ENCODE assay signal across 11 mouse cellular contexts in the genomic region with DNA sequence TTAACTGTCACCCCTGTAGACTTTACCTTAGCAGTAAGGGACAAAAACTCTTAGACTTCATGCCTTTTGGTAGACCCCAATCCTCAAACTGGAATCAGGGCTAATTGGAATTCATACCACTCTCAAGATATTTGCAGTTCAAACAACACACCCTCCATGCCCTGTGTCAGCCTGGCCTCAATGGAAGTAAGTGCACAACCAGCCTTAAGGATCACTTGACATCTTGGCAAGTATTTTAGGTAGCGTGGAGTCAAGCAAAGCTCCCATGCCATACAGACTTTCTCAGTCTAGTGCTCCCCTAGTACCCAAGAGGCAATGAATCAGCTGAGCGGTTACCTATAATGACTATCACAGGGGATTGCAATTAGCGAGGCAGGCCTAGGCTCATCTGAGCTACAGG. TPM values are rescaled to one million over a fixed set of nuclear protein-coding genes. Genes with fewer than 3 reads are reported as not detected.
DNase-seq lines count a peak whose midpoint lies in the region; ATAC-seq lines count a peak whose summit lies in the region.
"Had no signal": no experiment of that assay in that cellular context is flagged by ENCODE, and none has a peak within 500 bp of the region (broad histone marks: within the 10 kb centered on the region; RNA-seq: fewer than 3 reads in every experiment).

No protein-coding gene starts in this region.

- no peak overlapping the region for H3K27ac ChIP-seq in hindbrain, embryonic 12.5 days
- H3K27ac ChIP-seq in hindbrain, embryonic 11.5 days (ENCODE audit: low read depth, low read length), result no peak overlapping the region
- H3K27ac ChIP-seq in midbrain, embryonic 11.5 days (ENCODE audit: low read depth, low read length), result no peak overlapping the region
- no peak overlapping the region for H3K27ac ChIP-seq in midbrain, embryonic 15.5 days
- H3K27ac ChIP-seq in limb, embryonic 15.5 days, result 0 out of 2 replicates have a peak overlapping the region, but pooled peaks have one; percentile 17
- H3K27ac ChIP-seq in neural tube, embryonic 13.5 days (replicated peaks), result 0 out of 2 replicates have a peak overlapping the region, but pooled peaks have one; percentile 33
- H3K27ac ChIP-seq: heart, adult 2 months had no signal

- no peaks in the 10 kb centered on the region for H3K27me3 ChIP-seq in hindbrain, embryonic 12.5 days
- H3K27me3 ChIP-seq in hindbrain, embryonic 11.5 days (ENCODE audit: control insufficient read depth, insufficient read depth, low read length), result no peaks in the 10 kb centered on the region
- no peaks in the 10 kb centered on the region for H3K27me3 ChIP-seq in midbrain, embryonic 11.5 days (ENCODE audit: control insufficient read depth, insufficient read depth, low read length)
- H3K27me3 ChIP-seq in midbrain, embryonic 15.5 days (replicated peaks), result no peaks in the 10 kb centered on the region
- H3K27me3 ChIP-seq in limb, embryonic 15.5 days, result no peaks in the 10 kb centered on the region
- no peaks in the 10 kb centered on the region for H3K27me3 ChIP-seq in neural tube, embryonic 13.5 days

- H3K4me2 ChIP-seq in hindbrain, embryonic 12.5 days (replicated peaks), result peak overlapping the region; percentile 13; the same call in 1 of the 2 replicates
- no peak overlapping the region for H3K4me2 ChIP-seq in hindbrain, embryonic 11.5 days (replicated peaks; ENCODE audit: low read depth, low read length)
- no peak overlapping the region for H3K4me2 ChIP-seq in midbrain, embryonic 11.5 days
- no peak overlapping the region for H3K4me2 ChIP-seq in midbrain, embryonic 15.5 days
- H3K4me2 ChIP-seq in limb, embryonic 15.5 days, result no peak overlapping the region
- peak overlapping the region; percentile 5; the same call in 1 of the 2 replicates for H3K4me2 ChIP-seq in neural tube, embryonic 13.5 days

- H3K9ac ChIP-seq in hindbrain, embryonic 12.5 days, result peak overlapping the region; percentile 18; the same call in 1 of the 2 replicates
- no peak overlapping the region for H3K9ac ChIP-seq in hindbrain, embryonic 11.5 days (ENCODE audit: low read depth, low read length)
- H3K9ac ChIP-seq in midbrain, embryonic 11.5 days (ENCODE audit: low read length), result no peak overlapping the region
- no peak overlapping the region for H3K9ac ChIP-seq in midbrain, embryonic 15.5 days
- no peak overlapping the region for H3K9ac ChIP-seq in limb, embryonic 15.5 days
- no peak overlapping the region for H3K9ac ChIP-seq in neural tube, embryonic 13.5 days

- WGBS in hindbrain, embryonic 12.5 days, result 85% methylated on average over 3 of the region's 3 CpGs
- 92% methylated on average over 3 of the region's 3 CpGs for WGBS in hindbrain, embryonic 11.5 days
- WGBS in midbrain, embryonic 11.5 days, result 81% methylated on average over 3 of the region's 3 CpGs
- 75% methylated on average over 3 of the region's 3 CpGs for WGBS in midbrain, embryonic 15.5 days
- WGBS in limb, embryonic 15.5 days, result 76% methylated on average over 3 of the region's 3 CpGs
- WGBS in neural tube, embryonic 13.5 days, result 70% methylated on average over 3 of the region's 3 CpGs

- H3K36me3 ChIP-seq in hindbrain, embryonic 12.5 days, result peaks cover 8% of the 10 kb centered on the region; the same call in 1 of the 2 replicates
- H3K36me3 ChIP-seq in hindbrain, embryonic 11.5 days (ENCODE audit: control insufficient read depth, insufficient read depth, low read length), result no peaks in the 10 kb centered on the region
- H3K36me3 ChIP-seq in midbrain, embryonic 11.5 days (ENCODE audit: control insufficient read depth, insufficient read depth, low read length), result peaks cover 2% of the 10 kb centered on the region
- H3K36me3 ChIP-seq in midbrain, embryonic 15.5 days (replicated peaks), result peaks cover 5% of the 10 kb centered on the region; the same call in 1 of the 2 replicates
- H3K36me3 ChIP-seq in limb, embryonic 15.5 days, result peaks cover 10% of the 10 kb centered on the region
- peaks cover 11% of the 10 kb centered on the region for H3K36me3 ChIP-seq in neural tube, embryonic 13.5 days

- H3K4me3 ChIP-seq in hindbrain, embryonic 12.5 days, result no peak overlapping the region
- no peak overlapping the region for H3K4me3 ChIP-seq in hindbrain, embryonic 11.5 days (ENCODE audit: low read depth, low read length)
- no peak overlapping the region for H3K4me3 ChIP-seq in midbrain, embryonic 11.5 days (ENCODE audit: low read depth, low read length)
- no peak overlapping the region for H3K4me3 ChIP-seq in midbrain, embryonic 15.5 days
- H3K4me3 ChIP-seq in limb, embryonic 15.5 days, result no peak overlapping the region
- H3K4me3 ChIP-seq in neural tube, embryonic 13.5 days, result no peak overlapping the region
- H3K4me3 ChIP-seq: heart, adult 2 months had no signal

- no peak for DNase-seq in hindbrain, embryonic 11.5 days (ENCODE audit: low spot score)
- DNase-seq in midbrain, embryonic 11.5 days (ENCODE audit: low spot score, missing footprints), result peak; percentile 86
- DNase-seq: heart, adult 2 months; kidney, postnatal 4 days had no signal

- no peaks in the 10 kb centered on the region for H3K9me3 ChIP-seq in hindbrain, embryonic 12.5 days (replicated peaks)
- no peaks in the 10 kb centered on the region for H3K9me3 ChIP-seq in hindbrain, embryonic 11.5 days (ENCODE audit: control insufficient read depth, low read length)
- H3K9me3 ChIP-seq in midbrain, embryonic 11.5 days (ENCODE audit: control insufficient read depth, low read length), result no peaks in the 10 kb centered on the region
- no peaks in the 10 kb centered on the region for H3K9me3 ChIP-seq in midbrain, embryonic 15.5 days
- H3K9me3 ChIP-seq in limb, embryonic 15.5 days, result no peaks in the 10 kb centered on the region
- no peaks in the 10 kb centered on the region for H3K9me3 ChIP-seq in neural tube, embryonic 13.5 days

- H3K4me1 ChIP-seq in hindbrain, embryonic 12.5 days, result peaks cover 21% of the 10 kb centered on the region
- H3K4me1 ChIP-seq in hindbrain, embryonic 11.5 days (replicated peaks; ENCODE audit: control insufficient read depth, insufficient read depth, low read length), result peaks cover 7% of the 10 kb centered on the region
- peaks cover 14% of the 10 kb centered on the region for H3K4me1 ChIP-seq in midbrain, embryonic 11.5 days (ENCODE audit: control insufficient read depth, insufficient read depth, low read length)
- H3K4me1 ChIP-seq in midbrain, embryonic 15.5 days, result peaks cover 34% of the 10 kb centered on the region
- peaks cover 22% of the 10 kb centered on the region for H3K4me1 ChIP-seq in limb, embryonic 15.5 days
- H3K4me1 ChIP-seq in neural tube, embryonic 13.5 days (replicated peaks), result peaks cover 33% of the 10 kb centered on the region

- ATAC-seq in hindbrain, embryonic 12.5 days (ENCODE audit: low FRiP score), result no peak
- ATAC-seq in hindbrain, embryonic 11.5 days (ENCODE audit: low FRiP score), result no peak
- ATAC-seq in midbrain, embryonic 11.5 days (ENCODE audit: low FRiP score), result no peak
- ATAC-seq in midbrain, embryonic 15.5 days (replicated peaks), result no peak
- no peak for ATAC-seq in limb, embryonic 15.5 days (ENCODE audit: insufficient number of reproducible peaks, low FRiP score, low TSS enrichment, low read depth)
- no peak for ATAC-seq in neural tube, embryonic 13.5 days (ENCODE audit: low read depth)
- ATAC-seq in cerebellum, adult (ENCODE audit: insufficient number of reproducible peaks, low FRiP score, low TSS enrichment), result no peak
- ATAC-seq: activated CD4-positive, CD25-positive, alpha-beta regulatory T cell, adult 4 months had no signal

RNA-seq across cellular contexts. Expression of a gene that starts 3.4 kb away (rescaled TPM):
- polyA plus RNA-seq in hindbrain, embryonic 12.5 days (2016; fragmentation: Nextera tagmentation; extraction: Ambion mirVana), result 1,219 and 1,243 TPM in 2 replicates
- polyA plus RNA-seq in hindbrain, embryonic 11.5 days (2014; fragmentation: Nextera tagmentation; extraction: Ambion mirVana), result 1,792 and 1,905 TPM in 2 replicates
- 2,214 and 2,255 TPM in 2 replicates for polyA plus RNA-seq in midbrain, embryonic 11.5 days (2014; fragmentation: Nextera tagmentation; extraction: Ambion mirVana)
- polyA plus RNA-seq in midbrain, embryonic 15.5 days (2015; fragmentation: Nextera tagmentation; extraction: Ambion mirVana), result 1,136 and 1,188 TPM in 2 replicates
- 1,374 and 1,490 TPM in 2 replicates for polyA plus RNA-seq in limb, embryonic 15.5 days (2015; fragmentation: Nextera tagmentation; extraction: Ambion mirVana)
- 1,062 and 1,121 TPM in 2 replicates for polyA plus RNA-seq in neural tube, embryonic 13.5 days (2015; fragmentation: Nextera tagmentation; extraction: Ambion mirVana)

RNA-seq across cellular contexts. Expression of a gene that starts 13.0 kb away (rescaled TPM):
- 38.4 and 39.2 TPM in 2 replicates for polyA plus RNA-seq in hindbrain, embryonic 12.5 days (2016; fragmentation: Nextera tagmentation; extraction: Ambion mirVana)
- 9.4 and 13.4 TPM in 2 replicates for polyA plus RNA-seq in hindbrain, embryonic 11.5 days (2014; fragmentation: Nextera tagmentation; extraction: Ambion mirVana)
- 7.5 and 9.8 TPM in 2 replicates for polyA plus RNA-seq in midbrain, embryonic 11.5 days (2014; fragmentation: Nextera tagmentation; extraction: Ambion mirVana)
- polyA plus RNA-seq in midbrain, embryonic 15.5 days (2015; fragmentation: Nextera tagmentation; extraction: Ambion mirVana), result 35.5 and 38.3 TPM in 2 replicates
- 19.7 and 21.8 TPM in 2 replicates for polyA plus RNA-seq in limb, embryonic 15.5 days (2015; fragmentation: Nextera tagmentation; extraction: Ambion mirVana)
- polyA plus RNA-seq in neural tube, embryonic 13.5 days (2015; fragmentation: Nextera tagmentation; extraction: Ambion mirVana), result 34.9 and 39.0 TPM in 2 replicates

RNA-seq across cellular contexts. Expression of a gene that starts 22.4 kb away (rescaled TPM):
- not detected in 2 replicates for polyA plus RNA-seq in hindbrain, embryonic 12.5 days (2016; fragmentation: Nextera tagmentation; extraction: Ambion mirVana)
- polyA plus RNA-seq in hindbrain, embryonic 11.5 days (2014; fragmentation: Nextera tagmentation; extraction: Ambion mirVana), result not detected in 2 replicates
- not detected in 2 replicates for polyA plus RNA-seq in midbrain, embryonic 11.5 days (2014; fragmentation: Nextera tagmentation; extraction: Ambion mirVana)
- not detected in 2 replicates for polyA plus RNA-seq in midbrain, embryonic 15.5 days (2015; fragmentation: Nextera tagmentation; extraction: Ambion mirVana)
- not detected in 2 replicates for polyA plus RNA-seq in limb, embryonic 15.5 days (2015; fragmentation: Nextera tagmentation; extraction: Ambion mirVana)
- not detected in 2 replicates for polyA plus RNA-seq in neural tube, embryonic 13.5 days (2015; fragmentation: Nextera tagmentation; extraction: Ambion mirVana)
- polyA plus RNA-seq: activated CD4-positive, CD25-positive, alpha-beta regulatory T cell, adult 4 months; intestine, embryonic 14.5 days had no signal

RNA-seq across cellular contexts. Expression of a gene that starts 22.5 kb away (rescaled TPM):
- 9,547 and 9,692 TPM in 2 replicates for polyA plus RNA-seq in hindbrain, embryonic 12.5 days (2016; fragmentation: Nextera tagmentation; extraction: Ambion mirVana)
- 8,897 and 9,833 TPM in 2 replicates for polyA plus RNA-seq in hindbrain, embryonic 11.5 days (2014; fragmentation: Nextera tagmentation; extraction: Ambion mirVana)
- 7,669 and 8,043 TPM in 2 replicates for polyA plus RNA-seq in midbrain, embryonic 11.5 days (2014; fragmentation: Nextera tagmentation; extraction: Ambion mirVana)
- polyA plus RNA-seq in midbrain, embryonic 15.5 days (2015; fragmentation: Nextera tagmentation; extraction: Ambion mirVana), result 17,671 and 17,732 TPM in 2 replicates
- 1,206 and 1,410 TPM in 2 replicates for polyA plus RNA-seq in limb, embryonic 15.5 days (2015; fragmentation: Nextera tagmentation; extraction: Ambion mirVana)
- 13,124 and 14,228 TPM in 2 replicates for polyA plus RNA-seq in neural tube, embryonic 13.5 days (2015; fragmentation: Nextera tagmentation; extraction: Ambion mirVana)

RNA-seq across cellular contexts. Expression of a gene that starts 32.7 kb away (rescaled TPM):
- polyA plus RNA-seq in hindbrain, embryonic 12.5 days (2016; fragmentation: Nextera tagmentation; extraction: Ambion mirVana), result 0.84 and 1.1 TPM in 2 replicates
- polyA plus RNA-seq in hindbrain, embryonic 11.5 days (2014; fragmentation: Nextera tagmentation; extraction: Ambion mirVana), result 0.56 and 0.68 TPM in 2 replicates
- 0.27 and 0.40 TPM in 2 replicates for polyA plus RNA-seq in midbrain, embryonic 11.5 days (2014; fragmentation: Nextera tagmentation; extraction: Ambion mirVana)
- 0.35 and 0.73 TPM in 2 replicates for polyA plus RNA-seq in midbrain, embryonic 15.5 days (2015; fragmentation: Nextera tagmentation; extraction: Ambion mirVana)
- polyA plus RNA-seq in limb, embryonic 15.5 days (2015; fragmentation: Nextera tagmentation; extraction: Ambion mirVana), result 1.8 and 2.7 TPM in 2 replicates
- polyA plus RNA-seq in neural tube, embryonic 13.5 days (2015; fragmentation: Nextera tagmentation; extraction: Ambion mirVana), result 3.1 and 4.3 TPM in 2 replicates

Comparison
In these comparisons a context has a peak if more than half of its experiments do, and no peak if none do; other contexts are left out.
1. H3K4me2 ChIP-seq: peak in hindbrain, embryonic 12.5 days (single experiment) and neural tube, embryonic 13.5 days (single experiment); none in hindbrain, embryonic 11.5 days (single experiment), midbrain, embryonic 11.5 days (single experiment), midbrain, embryonic 15.5 days (single experiment) and limb, embryonic 15.5 days (single experiment).
2. H3K27ac ChIP-seq: peak in limb, embryonic 15.5 days (single experiment) and neural tube, embryonic 13.5 days (single experiment); none in hindbrain, embryonic 12.5 days (single experiment), hindbrain, embryonic 11.5 days (single experiment), midbrain, embryonic 11.5 days (single experiment) and midbrain, embryonic 15.5 days (single experiment).